Mouse (Mus musculus): ENCODE results near the gene Fbxl13.

GRCm38 (mm10) chr5:21685001-21685400, 39.6 kb upstream of the Fbxl13 start:
- TF ChIP-seq CTCF (IDR thresholded peaks at IDR 0.05; ENCODE audit: borderline replicate concordance, extremely low read depth, insufficient read depth, insufficient read length) (no peak), POLR2A (IDR thresholded peaks at IDR 0.05; ENCODE audit: borderline replicate concordance, extremely low read depth, insufficient read depth, insufficient read length, poor library complexity, severe bottlenecking) (no peak)

All from brain, embryonic 14.5 days (tissue).